Mouse (Mus musculus) liver, embryonic 14.5 days (tissue): ENCODE results near the gene Cog1.

ENCODE experiments used
- CTCF ChIP-seq: IDR thresholded peaks from 2 replicates; pipeline ENCODE4 v1.5.1; 2016; ENCODE audit warnings: antibody characterized with exemption, low read depth, control low read depth
- EP300 ChIP-seq: IDR thresholded peaks from 2 replicates; pipeline ENCODE4 v1.6.1; 2016; ENCODE audit warnings: antibody characterized with exemption, low read depth

DNA sequence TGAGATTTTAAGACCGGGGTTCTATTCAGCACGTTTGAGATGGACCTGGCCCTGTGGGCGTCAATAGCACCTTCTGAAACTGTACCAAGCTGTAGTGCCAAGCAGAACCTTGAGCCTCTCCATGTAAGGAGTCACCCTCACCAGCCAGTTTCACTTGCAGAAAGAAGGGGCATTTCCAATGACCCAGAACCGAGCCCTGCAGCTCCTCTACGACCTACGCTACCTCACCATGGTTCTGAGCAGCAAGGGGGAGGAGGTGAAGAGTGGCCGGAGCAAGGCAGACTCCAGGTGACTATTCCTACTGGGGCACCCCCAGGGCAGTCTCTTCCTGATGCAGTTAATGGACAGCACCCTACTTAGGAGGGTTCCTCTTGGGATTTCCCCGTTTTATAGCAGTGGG is 9.3 kb downstream of the Cog1 start:
- no peak for TF ChIP-seq CTCF
- no peak for TF ChIP-seq EP300
